Mouse (Mus musculus) limb, embryonic 12.5 days (tissue): ENCODE measurements at regions not wholly inside any gene's neighbourhood (a gene's known extent, or its start where the extent isn't known, plus 50 kb on each side); places are given as distances from the start of the nearest gene placed in this dataset.

Experiments
- ATAC-seq: fragments of 200-750 bp; cut with Nextera tagmentation; 2 replicates; pipeline ENCODE4 v1.8.0; 2017; ENCODE audit warnings: low read depth, moderate TSS enrichment; ENCODE audit not compliant: insufficient number of reproducible peaks, insufficient read depth, low FRiP score, low TSS enrichment
- H3K27ac ChIP-seq: fragments of 300-500 bp; sonication (generic); 2 replicates; pipeline ENCODE4 v1.5.1; 2016; ENCODE audit warnings: mild to moderate bottlenecking, moderate library complexity
- H3K27me3 ChIP-seq: fragments of 300-500 bp; sonication (generic); 2 replicates; pipeline ENCODE4 v1.6.1; 2016; ENCODE audit warnings: mild to moderate bottlenecking, moderate library complexity
- H3K36me3 ChIP-seq: fragments of 300-500 bp; sonication (generic); 2 replicates; pipeline ENCODE4 v1.6.1; 2016; ENCODE audit warnings: mild to moderate bottlenecking, moderate library complexity
- H3K4me1 ChIP-seq: fragments of 300-500 bp; sonication (generic); replicated peaks from 2 replicates; pipeline ENCODE4 v1.6.1; 2016
- H3K4me2 ChIP-seq: fragments of 300-500 bp; sonication (generic); 2 replicates; pipeline ENCODE4 v1.6.1; 2016; ENCODE audit warnings: mild to moderate bottlenecking, moderate library complexity
- H3K4me3 ChIP-seq: fragments of 300-500 bp; sonication (generic); replicated peaks from 2 replicates; pipeline ENCODE4 v1.5.1; 2016; ENCODE audit warnings: mild to moderate bottlenecking
- H3K9ac ChIP-seq: fragments of 300-500 bp; sonication (generic); replicated peaks from 2 replicates; pipeline ENCODE4 v1.6.1; 2016; ENCODE audit warnings: mild to moderate bottlenecking, moderate library complexity
- H3K9me3 ChIP-seq: fragments of 300-500 bp; sonication (generic); 2 replicates; pipeline ENCODE4 v1.6.1; 2016; ENCODE audit warnings: mild to moderate bottlenecking, moderate library complexity
- WGBS: fragments of 180-500 bp; shearing (Covaris S2); methylation state at CpG from one replicate; pipeline ENCODE4 v1.1.7; 2016; 5-methylcytosine and 5-hydroxymethylcytosine counted together

DNA sequence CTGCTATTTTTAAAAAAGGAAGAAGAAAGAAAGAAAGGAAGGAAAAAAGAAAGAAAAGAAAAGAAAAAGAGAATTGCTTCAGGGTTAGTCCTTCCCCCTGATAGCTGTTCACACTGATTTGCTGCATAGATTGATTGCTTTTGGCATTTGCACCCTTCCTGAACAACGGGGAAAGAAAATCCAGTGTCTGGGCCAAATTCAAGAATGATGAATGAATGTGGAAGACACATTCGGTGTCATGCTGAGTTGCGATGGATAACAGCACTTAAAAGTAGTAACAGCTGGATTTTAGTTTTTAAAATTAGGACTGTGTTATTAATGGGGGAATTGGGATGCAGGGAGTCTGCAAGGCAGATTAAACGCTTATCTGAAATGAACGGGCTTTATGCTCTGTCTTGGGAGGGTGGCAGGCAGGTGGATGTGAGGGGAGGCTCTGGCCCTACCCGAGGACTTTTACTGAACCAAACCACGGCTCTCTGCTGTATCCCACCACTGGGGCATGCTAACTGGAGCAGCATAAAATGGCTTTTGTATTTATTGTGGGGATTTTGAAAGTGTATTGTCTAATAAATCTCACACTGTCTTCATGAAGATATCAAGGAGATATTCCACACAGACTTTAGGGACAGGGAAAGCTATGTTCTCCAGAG lies 114.4 kb downstream of the Lca5 start:
- ATAC-seq = no peak
- no peaks in the 10 kb centered on the region for H3K27me3 ChIP-seq

DNA sequence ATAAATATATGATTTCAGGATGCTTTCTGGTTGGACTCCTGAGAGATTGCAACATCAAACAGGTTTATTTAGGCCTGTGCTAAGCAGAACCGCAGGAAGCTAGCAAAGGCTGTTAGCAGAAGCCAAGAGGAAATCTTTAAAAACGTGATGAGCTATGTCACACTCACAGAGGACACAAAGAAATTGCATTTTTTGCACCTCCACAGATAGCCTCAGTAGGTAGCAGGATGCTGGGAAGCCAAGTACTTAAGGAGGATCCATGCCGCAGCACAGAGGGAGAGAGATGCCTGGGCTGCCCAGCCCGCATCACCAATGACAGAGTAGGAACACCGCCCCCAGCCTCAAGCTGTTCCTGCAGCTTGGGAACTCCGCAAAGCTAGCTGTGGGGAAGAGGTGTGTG lies 115.0 kb downstream of the Lca5 start:
- Histone ChIP-seq H3K9me3 (no peaks in the 10 kb centered on the region), H3K27me3 (no peaks in the 10 kb centered on the region), H3K27ac (no peak overlapping the region), H3K36me3 (no peaks in the 10 kb centered on the region), H3K4me2 (no peak overlapping the region), H3K4me3 (no peak overlapping the region), H3K4me1 (peaks cover 5% of the 10 kb centered on the region; the same call in 1 of the 2 replicates), H3K9ac (no peak overlapping the region)
- no peak for ATAC-seq
- 15% methylated on average over 6 of the region's 6 CpGs for WGBS

More for the DNA sequence above, 114.4 kb downstream of the Lca5 start:
- H3K36me3 ChIP-seq = no peaks in the 10 kb centered on the region
- H3K4me3 ChIP-seq = no peak overlapping the region
- H3K27ac ChIP-seq = no peak overlapping the region
- 44% methylated on average over 7 of the region's 7 CpGs for WGBS
- H3K9me3 ChIP-seq = no peaks in the 10 kb centered on the region
- peaks cover 3% of the 10 kb centered on the region; the same call in 1 of the 2 replicates for H3K4me1 ChIP-seq
- H3K4me2 ChIP-seq = no peak overlapping the region
- no peak overlapping the region for H3K9ac ChIP-seq

DNA sequence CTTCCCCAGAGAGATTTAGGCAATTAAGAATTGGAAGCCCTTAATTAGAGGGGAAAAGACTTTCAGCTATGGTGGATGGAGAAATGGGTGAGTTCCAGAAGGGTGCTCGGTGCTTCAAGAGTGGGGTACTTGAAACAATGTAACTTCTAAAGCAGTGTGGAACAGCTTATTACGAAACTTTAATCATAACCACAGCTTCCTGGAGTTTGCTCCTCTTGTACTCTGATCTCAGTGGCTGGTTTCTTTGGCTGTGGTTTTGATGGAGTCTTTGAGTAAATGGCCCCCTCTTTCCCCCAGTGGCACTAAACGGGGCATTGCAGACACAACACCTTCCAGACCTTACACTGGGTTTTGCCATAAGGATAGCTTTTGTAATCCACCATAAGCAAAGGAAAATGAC lies 116.6 kb downstream of the Lca5 start:
- no peak overlapping the region for H3K9ac ChIP-seq
- 71% methylated on average over 3 of the region's 3 CpGs for WGBS
- no peaks in the 10 kb centered on the region for H3K27me3 ChIP-seq
- H3K4me3 ChIP-seq = no peak overlapping the region
- no peak for ATAC-seq
- no peak overlapping the region for H3K27ac ChIP-seq
- H3K36me3 ChIP-seq = no peaks in the 10 kb centered on the region
- peaks cover 7% of the 10 kb centered on the region; the same call in 1 of the 2 replicates for H3K4me1 ChIP-seq
- H3K9me3 ChIP-seq = no peaks in the 10 kb centered on the region
- no peak overlapping the region for H3K4me2 ChIP-seq

DNA sequence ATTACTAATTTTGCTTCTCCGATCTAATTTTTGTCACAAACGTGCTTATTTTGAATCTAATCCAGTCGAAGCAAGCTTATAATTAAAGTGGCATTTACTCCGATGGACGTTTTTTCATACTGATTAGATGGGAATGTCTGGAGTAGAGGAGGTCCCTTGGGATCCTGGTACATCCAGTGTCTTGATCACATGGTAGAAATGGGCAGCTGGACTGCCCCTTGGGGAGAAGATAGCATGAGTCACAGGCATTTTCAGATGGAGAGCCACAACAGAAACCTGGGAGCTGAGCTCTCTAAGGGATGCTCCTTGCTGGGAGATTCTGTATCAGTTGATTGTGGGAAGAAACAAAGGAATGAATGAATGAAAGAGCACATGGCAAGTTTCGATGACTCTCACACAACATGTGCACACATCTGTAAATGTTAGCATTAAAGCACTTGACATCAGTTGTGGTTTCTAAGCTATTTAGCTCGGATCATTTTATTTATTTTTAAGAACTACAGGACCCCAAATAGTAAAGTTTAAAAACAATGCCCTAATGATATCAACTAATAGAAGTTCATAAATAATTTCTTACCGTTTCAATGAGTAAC lies 117.8 kb downstream of the Lca5 start:
- no peak for ATAC-seq
- 88% methylated on average over 8 of the region's 8 CpGs for WGBS
- H3K9me3 ChIP-seq = no peaks in the 10 kb centered on the region
- no peak overlapping the region for H3K9ac ChIP-seq
- H3K4me2 ChIP-seq = no peak overlapping the region
- H3K27ac ChIP-seq = no peak overlapping the region
- H3K36me3 ChIP-seq = no peaks in the 10 kb centered on the region
- H3K4me1 ChIP-seq = peaks cover 7% of the 10 kb centered on the region; the same call in 1 of the 2 replicates
- no peaks in the 10 kb centered on the region for H3K27me3 ChIP-seq
- H3K4me3 ChIP-seq = no peak overlapping the region

DNA sequence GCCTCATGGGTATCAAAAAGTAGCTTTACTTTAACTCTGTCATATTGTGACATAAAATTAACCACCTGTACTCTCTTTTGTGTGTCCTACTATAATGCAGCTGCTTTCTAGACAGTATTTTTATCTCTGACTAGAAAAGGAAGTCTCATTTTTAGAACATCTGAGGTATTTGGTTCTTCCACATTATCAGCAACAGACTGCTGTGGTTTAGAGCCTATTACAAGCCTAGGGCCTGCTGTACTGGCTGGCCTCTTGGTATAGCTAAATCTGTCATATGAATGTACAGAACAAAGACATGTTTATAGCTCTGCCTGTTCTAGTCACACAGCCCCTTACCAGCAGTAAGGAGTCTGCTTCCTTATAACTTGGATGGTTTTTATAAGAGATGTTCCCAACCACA lies 119.1 kb downstream of the Lca5 start:
- no peaks in the 10 kb centered on the region for H3K27me3 ChIP-seq
- no peaks in the 10 kb centered on the region for H3K36me3 ChIP-seq
- H3K9ac ChIP-seq = no peak overlapping the region
- no peak overlapping the region for H3K4me3 ChIP-seq
- peaks cover 7% of the 10 kb centered on the region; the same call in 1 of the 2 replicates for H3K4me1 ChIP-seq
- H3K4me2 ChIP-seq = no peak overlapping the region
- H3K9me3 ChIP-seq = no peaks in the 10 kb centered on the region
- no peak overlapping the region for H3K27ac ChIP-seq
- no peak for ATAC-seq

DNA sequence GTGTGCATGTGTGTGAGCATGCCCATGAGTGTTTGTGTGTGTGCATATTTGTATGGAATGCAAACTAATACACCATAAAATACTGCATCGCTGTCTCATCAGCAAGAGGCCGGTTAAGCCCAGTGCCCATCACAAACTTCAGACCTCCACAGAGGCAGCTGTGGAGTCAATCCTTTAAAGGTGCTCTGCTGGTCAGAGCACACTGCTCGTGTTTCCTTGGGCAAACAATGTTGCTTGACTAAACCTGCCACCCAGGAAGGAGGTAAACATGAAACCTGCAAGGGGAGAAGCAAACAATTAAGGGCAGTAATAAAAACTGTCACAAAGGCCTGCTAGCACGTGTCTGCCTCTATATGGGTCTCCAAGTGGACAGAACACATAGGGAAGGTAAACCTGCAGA lies 120.1 kb downstream of the Lca5 start:
- Histone ChIP-seq H3K4me2 (no peak overlapping the region), H3K36me3 (no peaks in the 10 kb centered on the region), H3K27me3 (no peaks in the 10 kb centered on the region), H3K9me3 (no peaks in the 10 kb centered on the region), H3K27ac (no peak overlapping the region), H3K9ac (no peak overlapping the region), H3K4me3 (no peak overlapping the region), H3K4me1 (peaks cover 4% of the 10 kb centered on the region; the same call in 1 of the 2 replicates)
- WGBS = 48% methylated on average over 4 of the region's 4 CpGs
- ATAC-seq = no peak

DNA sequence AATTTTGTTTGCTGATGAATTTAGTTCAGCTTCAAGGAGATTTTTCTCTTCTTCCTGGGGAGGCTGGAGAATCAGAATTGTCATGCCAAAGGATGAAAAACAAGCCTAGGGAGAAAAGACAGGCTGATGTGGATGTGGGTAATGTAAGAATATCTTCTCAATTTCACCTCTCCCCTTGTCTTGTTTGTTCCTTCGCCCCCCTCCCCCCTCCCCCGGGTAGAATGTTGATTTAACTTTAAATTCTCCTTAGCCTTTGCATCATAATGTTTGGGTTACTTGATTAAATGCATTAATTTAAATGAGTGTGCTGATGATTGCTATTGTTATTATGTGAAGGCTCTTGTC lies 124.1 kb downstream of the Lca5 start:
- Histone ChIP-seq H3K9me3 (no peaks in the 10 kb centered on the region), H3K4me2 (no peak overlapping the region), H3K27ac (no peak overlapping the region), H3K36me3 (no peaks in the 10 kb centered on the region), H3K4me3 (no peak overlapping the region), H3K27me3 (no peaks in the 10 kb centered on the region), H3K9ac (no peak overlapping the region), H3K4me1 (peaks cover 4% of the 10 kb centered on the region; the same call in 1 of the 2 replicates)
- ATAC-seq = no peak
- WGBS = 81% methylated on average over 2 of the region's 2 CpGs

DNA sequence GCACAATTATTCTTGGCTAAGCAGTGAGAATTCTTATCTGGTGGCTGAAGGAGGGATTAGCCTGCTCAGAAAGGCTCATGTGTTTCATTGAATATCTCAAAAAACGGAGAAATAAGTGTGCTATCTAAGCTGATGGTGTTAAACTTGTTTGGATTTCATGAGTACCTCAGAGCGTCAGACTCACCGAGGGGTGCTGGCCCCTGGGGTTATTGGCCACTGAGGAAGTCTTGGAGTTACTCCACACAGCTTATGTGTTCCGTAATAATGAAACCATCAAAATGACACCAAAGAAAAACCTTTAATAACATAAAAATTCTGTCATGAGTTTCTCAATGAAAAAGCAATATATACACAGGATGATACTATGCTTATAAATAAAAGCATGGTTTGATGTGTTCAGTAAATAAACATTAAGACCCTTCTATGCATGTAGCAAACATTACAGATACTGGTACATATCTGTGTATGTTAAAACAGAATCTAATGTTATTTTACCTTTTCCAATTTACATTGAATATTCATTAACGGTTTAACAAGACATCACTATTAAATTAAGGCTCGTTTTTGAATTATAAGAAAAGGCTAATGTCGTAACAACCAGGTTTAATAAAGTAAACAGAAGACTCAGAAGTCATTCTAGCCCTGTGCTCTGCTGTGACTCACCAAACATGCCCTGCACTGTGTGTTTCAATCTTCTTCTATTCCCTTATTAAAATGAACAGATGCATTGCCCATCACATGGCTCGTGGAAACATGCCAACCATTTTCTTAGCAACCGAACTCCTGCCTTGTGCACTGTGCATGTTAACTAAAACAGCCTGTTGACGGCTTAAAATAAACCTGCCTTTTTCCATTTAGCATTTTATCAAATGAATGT lies 124.7 kb downstream of the Lca5 start:
- H3K27ac ChIP-seq = no peak overlapping the region
- no peak overlapping the region for H3K4me2 ChIP-seq
- no peaks in the 10 kb centered on the region for H3K36me3 ChIP-seq
- no peaks in the 10 kb centered on the region for H3K27me3 ChIP-seq
- ATAC-seq = no peak
- 71% methylated on average over 10 of the region's 10 CpGs for WGBS
- H3K9me3 ChIP-seq = no peaks in the 10 kb centered on the region
- no peak overlapping the region for H3K4me3 ChIP-seq
- H3K9ac ChIP-seq = no peak overlapping the region
- peaks cover 4% of the 10 kb centered on the region; the same call in 1 of the 2 replicates for H3K4me1 ChIP-seq

DNA sequence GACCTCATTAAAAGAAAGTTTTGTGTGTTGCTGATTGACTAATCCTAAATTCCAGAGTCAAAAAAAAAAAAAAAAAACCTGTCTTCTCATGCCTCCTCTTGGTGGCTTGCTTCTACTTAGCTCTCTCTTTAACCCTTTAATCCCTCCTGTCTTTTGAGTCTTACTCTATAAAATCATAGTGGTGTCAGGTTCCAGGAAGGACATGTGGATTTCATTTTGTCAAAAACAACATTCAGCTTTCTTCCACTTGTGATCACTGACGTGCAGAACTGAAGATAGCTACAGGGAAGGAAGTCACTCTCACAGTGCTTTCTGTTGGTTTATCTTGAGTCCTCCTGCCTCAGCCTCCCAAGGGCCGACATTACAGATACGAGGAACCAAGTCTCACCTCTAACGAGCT lies 132.2 kb downstream of the Lca5 start:
- no peak overlapping the region for H3K9ac ChIP-seq
- H3K27ac ChIP-seq = no peak overlapping the region
- no peak overlapping the region for H3K4me3 ChIP-seq
- H3K27me3 ChIP-seq = no peaks in the 10 kb centered on the region; the same call in 1 of the 2 replicates
- 48% methylated on average over 4 of the region's 4 CpGs for WGBS
- H3K4me2 ChIP-seq = no peak overlapping the region
- H3K4me1 ChIP-seq = peaks cover 16% of the 10 kb centered on the region
- H3K36me3 ChIP-seq = no peaks in the 10 kb centered on the region
- ATAC-seq = no peak
- H3K9me3 ChIP-seq = no peaks in the 10 kb centered on the region

DNA sequence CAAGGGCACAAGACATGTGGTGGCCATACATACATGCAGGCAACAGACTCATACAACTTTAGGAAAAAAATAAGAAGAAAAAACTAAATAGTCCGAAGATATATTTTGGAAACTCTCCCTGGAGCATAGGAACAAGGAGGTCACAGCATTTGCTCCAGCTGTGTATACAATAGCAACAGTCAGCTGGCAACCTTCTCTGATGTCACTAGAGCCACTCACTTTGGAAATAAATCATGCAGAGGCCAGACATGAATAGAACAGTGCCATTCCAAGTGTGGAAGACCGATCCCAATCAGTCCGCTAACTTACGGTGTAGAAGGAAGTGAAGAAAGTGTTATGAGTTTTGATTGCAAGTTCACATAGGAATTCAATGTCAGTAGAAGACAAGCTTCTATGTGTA lies 132.8 kb downstream of the Lca5 start:
- Histone ChIP-seq H3K4me2 (no peak overlapping the region), H3K4me3 (no peak overlapping the region), H3K36me3 (no peaks in the 10 kb centered on the region), H3K4me1 (peaks cover 16% of the 10 kb centered on the region), H3K9me3 (no peaks in the 10 kb centered on the region), H3K9ac (no peak overlapping the region), H3K27me3 (no peaks in the 10 kb centered on the region; the same call in 1 of the 2 replicates), H3K27ac (no peak overlapping the region)
- 88% methylated on average over 4 of the region's 4 CpGs for WGBS
- ATAC-seq = no peak; the same call in 1 of the 2 replicates

DNA sequence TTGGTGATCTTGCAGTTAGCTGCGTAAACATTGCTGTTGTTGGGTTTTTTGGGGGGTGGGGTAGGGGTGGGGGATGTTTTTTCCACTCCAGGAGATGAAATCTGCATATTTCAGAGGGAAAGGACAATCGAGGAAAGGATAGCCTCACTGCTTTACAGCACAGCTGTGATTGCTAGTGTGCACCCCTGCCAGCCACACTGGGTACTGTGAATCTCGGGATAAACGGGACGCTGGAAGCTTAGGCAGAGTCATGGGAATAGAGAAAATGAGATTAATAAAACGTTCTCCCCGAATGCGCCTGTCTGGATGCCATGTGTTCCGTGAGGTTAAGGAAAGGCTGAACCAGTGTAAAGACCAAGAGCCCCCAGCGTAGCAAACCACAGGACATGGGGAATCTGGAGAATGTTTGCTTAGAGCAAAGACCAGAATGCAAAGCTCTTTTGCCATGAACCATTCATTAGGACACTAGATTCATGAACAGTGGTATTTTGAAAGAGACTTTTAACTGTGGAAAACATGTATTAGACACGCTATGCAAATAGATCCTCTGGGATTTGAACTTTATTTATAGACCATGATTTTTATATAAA lies 133.5 kb downstream of the Lca5 start:
- no peak overlapping the region for H3K27ac ChIP-seq
- no peaks in the 10 kb centered on the region for H3K9me3 ChIP-seq
- no peak overlapping the region for H3K9ac ChIP-seq
- no peak for ATAC-seq
- no peaks in the 10 kb centered on the region; the same call in 1 of the 2 replicates for H3K27me3 ChIP-seq
- peaks cover 16% of the 10 kb centered on the region for H3K4me1 ChIP-seq
- no peaks in the 10 kb centered on the region for H3K36me3 ChIP-seq
- H3K4me2 ChIP-seq = no peak overlapping the region
- 51% methylated on average over 11 of the region's 11 CpGs for WGBS
- H3K4me3 ChIP-seq = no peak overlapping the region
